Mouse (Mus musculus): Measurements from ENCODE around the gene Grin2b. TPM values are rescaled to one million over a fixed set of nuclear protein-coding genes. Genes with fewer than 3 reads are reported as not detected.
"Not testable (repeated sequence)": the region's sequence is repeated elsewhere in the genome, so short reads cannot be mapped to it uniquely, and the experiment has no call there.

The Grin2b gene
- polyA plus RNA-seq, 1 experiment: 76.8 TPM

DNA sequence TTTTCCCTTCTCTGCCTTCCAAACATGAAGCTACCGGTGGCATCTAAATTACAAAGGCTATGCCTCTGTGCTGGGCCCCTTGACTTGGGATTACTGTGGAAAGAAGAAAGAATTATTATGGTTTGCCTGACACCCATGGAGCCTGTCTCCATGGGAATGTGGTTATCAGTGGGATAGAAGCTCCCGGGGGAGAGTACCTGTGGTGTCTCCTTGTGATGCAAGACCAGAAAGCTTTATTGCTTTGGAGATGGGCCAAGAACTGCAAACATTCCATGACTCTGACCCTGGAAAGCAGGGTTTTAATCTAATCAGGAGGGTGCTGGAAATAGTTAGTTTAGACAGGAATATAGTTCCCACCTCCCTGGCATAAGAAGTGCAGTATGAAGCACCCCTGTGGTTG lies 469.7 kb downstream of the Grin2b start:
- 46% methylated on average over 2 of the region's 2 CpGs for WGBS
- TF ChIP-seq POLR2A (IDR thresholded peaks at IDR 0.05; ENCODE audit: insufficient read depth, low read depth, low read length) (no peak), CTCF (IDR thresholded peaks at IDR 0.05; ENCODE audit: insufficient read depth, low read depth, low read length) (no peak)
- Histone ChIP-seq H3K27ac (ENCODE audit: insufficient read depth, low read depth, low read length) (no peak overlapping the region), H3K4me1 (ENCODE audit: control insufficient read depth, insufficient read depth, low read length) (0 out of 2 replicates have a peak, but pooled peaks cover 2% of the 10 kb centered on the region), H3K4me3 (ENCODE audit: insufficient read depth, low read depth, low read length) (no peak overlapping the region)

DNA sequence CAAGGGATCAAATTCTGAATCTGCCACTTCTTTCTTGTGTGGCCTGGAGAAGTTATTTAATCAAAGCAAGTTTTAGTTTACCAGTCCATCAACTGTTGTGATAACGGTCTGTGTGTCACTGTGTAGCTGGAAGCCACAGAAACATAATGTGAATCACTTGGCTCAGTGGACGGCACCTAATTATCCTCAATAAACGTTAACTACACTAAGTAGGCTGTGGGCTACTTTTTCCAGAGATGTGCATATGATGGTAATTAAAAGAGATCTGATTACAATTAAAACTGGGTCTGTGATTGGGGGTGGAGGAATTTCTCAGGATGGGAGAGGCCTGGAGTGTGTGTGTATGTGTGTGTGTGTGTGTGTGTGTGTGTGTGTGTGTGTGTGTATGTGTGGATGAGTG lies 471.9 kb downstream of the Grin2b start:
- TF ChIP-seq POLR2A (IDR thresholded peaks at IDR 0.05; ENCODE audit: insufficient read depth, low read depth, low read length) (no peak), CTCF (IDR thresholded peaks at IDR 0.05; ENCODE audit: insufficient read depth, low read depth, low read length) (no peak)
- 48% methylated on average over 3 of the region's 3 CpGs for WGBS

DNA sequence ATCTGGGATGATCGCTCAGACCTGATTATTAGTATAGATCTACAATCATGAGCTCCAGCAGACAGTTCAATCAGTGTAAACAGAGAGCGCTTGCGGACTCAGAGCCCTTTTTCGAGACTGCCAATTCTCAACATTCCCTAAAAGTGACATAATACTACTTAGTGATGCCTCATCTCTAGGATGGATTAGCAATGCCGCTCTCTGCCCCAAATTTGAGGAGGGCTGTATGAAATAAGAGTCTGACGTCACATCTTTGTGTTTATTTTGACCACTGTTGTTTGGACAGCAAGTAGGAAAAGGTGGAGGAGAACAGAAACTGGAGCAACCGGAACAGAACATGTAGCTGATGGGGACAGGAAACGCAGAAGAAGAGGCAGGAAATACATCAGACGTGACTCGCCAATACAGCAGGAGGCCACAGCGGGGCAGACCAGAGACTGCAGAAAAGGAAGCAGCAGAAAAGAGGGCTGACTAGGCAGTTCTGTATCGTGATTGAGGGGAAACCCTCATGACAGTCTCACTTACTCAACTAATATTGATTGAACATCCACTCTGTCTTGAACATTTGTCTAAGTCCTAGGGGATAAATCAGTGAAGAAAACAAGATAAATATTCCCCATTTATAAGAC lies 472.5 kb downstream of the Grin2b start:
- H3K4me1 ChIP-seq (ENCODE audit: control insufficient read depth, insufficient read depth, low read length): 0 out of 2 replicates have a peak, but pooled peaks cover 2% of the 10 kb centered on the region
- no peak for TF ChIP-seq POLR2A (IDR thresholded peaks at IDR 0.05; ENCODE audit: insufficient read depth, low read depth, low read length)
- no peak for TF ChIP-seq CTCF (IDR thresholded peaks at IDR 0.05; ENCODE audit: insufficient read depth, low read depth, low read length)
- 83% methylated on average over 12 of the region's 12 CpGs for WGBS
- no peak overlapping the region for H3K4me3 ChIP-seq (ENCODE audit: insufficient read depth, low read depth, low read length)
- no peak overlapping the region for H3K27ac ChIP-seq (ENCODE audit: insufficient read depth, low read depth, low read length)

More for the DNA sequence above, 471.9 kb downstream of the Grin2b start:
- Histone ChIP-seq H3K4me3 (ENCODE audit: insufficient read depth, low read depth, low read length) (no peak overlapping the region), H3K4me1 (ENCODE audit: control insufficient read depth, insufficient read depth, low read length) (0 out of 2 replicates have a peak, but pooled peaks cover 2% of the 10 kb centered on the region), H3K27ac (ENCODE audit: insufficient read depth, low read depth, low read length) (no peak overlapping the region)

DNA sequence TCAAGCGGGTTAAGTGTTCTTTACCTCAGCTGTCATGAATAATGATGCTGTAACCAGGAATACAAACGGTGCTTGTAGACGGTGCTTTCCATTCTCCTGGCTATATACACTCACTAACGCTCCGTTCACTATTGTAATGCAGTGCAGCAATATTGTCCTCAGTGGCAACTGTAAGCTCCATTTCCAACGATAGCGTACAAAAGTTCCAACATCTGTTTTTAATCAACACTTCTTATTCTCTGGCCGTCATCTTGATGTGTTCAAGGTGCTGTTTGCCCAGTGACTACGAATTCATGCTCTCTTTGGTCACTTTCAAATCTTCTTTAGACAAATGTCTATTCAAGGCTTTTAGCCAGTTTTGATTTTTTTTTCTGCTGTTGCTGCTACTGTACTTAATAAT lies 480.8 kb downstream of the Grin2b start:
- TF ChIP-seq CTCF (IDR thresholded peaks at IDR 0.05; ENCODE audit: insufficient read depth, low read depth, low read length) (no peak), POLR2A (IDR thresholded peaks at IDR 0.05; ENCODE audit: insufficient read depth, low read depth, low read length) (no peak)
- Histone ChIP-seq H3K27ac (ENCODE audit: insufficient read depth, low read depth, low read length) (no peak overlapping the region), H3K4me1 (ENCODE audit: control insufficient read depth, insufficient read depth, low read length) (no peaks in the 10 kb centered on the region), H3K4me3 (ENCODE audit: insufficient read depth, low read depth, low read length) (no peak overlapping the region)
- 80% methylated on average over 9 of the region's 9 CpGs for WGBS

DNA sequence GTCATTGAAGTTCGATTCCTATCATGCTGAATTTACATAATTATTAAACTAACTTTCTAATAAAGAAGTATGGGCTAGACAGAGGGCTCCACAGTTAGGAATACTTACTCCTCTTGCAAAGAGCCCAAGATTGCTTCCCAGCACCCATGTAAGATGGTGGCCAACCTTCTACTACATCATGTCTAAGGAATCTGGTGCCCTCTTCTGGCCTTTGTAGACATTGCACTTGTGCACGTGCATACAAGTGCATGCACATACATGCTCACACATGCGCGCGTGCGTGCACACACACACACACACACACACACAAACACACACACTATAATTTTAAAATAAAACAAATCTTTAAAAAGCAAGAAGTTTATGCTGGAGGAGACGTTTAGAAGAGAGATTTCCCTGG lies 481.8 kb downstream of the Grin2b start:
- TF ChIP-seq CTCF (IDR thresholded peaks at IDR 0.05; ENCODE audit: insufficient read depth, low read depth, low read length) (no peak), POLR2A (IDR thresholded peaks at IDR 0.05; ENCODE audit: insufficient read depth, low read depth, low read length) (no peak)
- H3K4me1 ChIP-seq (ENCODE audit: control insufficient read depth, insufficient read depth, low read length): no peaks in the 10 kb centered on the region
- H3K27ac ChIP-seq (ENCODE audit: insufficient read depth, low read depth, low read length): no peak overlapping the region
- H3K4me3 ChIP-seq (ENCODE audit: insufficient read depth, low read depth, low read length): no peak overlapping the region
- 92% methylated on average over 7 of the region's 7 CpGs for WGBS

DNA sequence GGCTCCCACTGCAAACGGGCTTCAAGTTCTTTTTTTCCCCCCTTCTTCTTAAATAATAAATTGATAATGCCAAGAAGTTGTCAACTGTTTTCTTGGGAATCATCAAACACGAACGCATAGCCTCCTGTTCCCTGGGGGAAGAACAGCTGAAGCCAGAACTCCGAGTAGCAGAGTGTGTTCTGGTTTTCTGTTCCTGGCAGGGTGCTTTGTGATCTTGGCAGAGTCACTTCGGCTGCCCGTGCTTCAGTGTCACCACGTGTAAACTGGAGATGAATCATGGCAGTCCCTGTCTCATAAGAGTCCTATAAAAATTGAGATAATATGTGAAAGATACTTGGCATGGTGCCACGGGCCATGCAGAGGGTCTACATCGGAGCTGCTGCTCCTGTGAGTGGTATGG lies 485.4 kb downstream of the Grin2b start:
- WGBS: 68% methylated on average over 9 of the region's 9 CpGs

DNA sequence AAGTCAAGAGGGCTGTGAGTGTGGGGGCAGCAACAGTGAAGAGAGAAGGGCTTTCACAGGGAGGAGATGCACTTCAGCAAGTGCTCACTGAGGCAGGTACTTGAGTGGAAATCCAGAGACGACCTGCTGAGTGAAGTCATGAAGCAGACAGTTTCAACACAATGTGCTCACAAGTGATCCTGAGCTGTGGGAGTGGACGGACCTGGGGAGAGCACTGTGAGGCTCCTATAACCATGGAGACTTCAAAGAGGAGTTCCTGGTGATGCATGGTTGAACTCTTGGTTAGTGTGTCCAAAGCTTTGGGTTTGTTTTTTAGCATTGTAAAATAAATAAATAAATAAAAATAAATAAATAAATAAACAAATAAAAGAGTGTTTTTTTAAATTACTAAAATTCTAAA lies 489.1 kb downstream of the Grin2b start:
- no peak overlapping the region for H3K27ac ChIP-seq (ENCODE audit: insufficient read depth, low read depth, low read length)
- TF ChIP-seq POLR2A (IDR thresholded peaks at IDR 0.05; ENCODE audit: insufficient read depth, low read depth, low read length): no peak
- no peak for TF ChIP-seq CTCF (IDR thresholded peaks at IDR 0.05; ENCODE audit: insufficient read depth, low read depth, low read length)
- WGBS: 82% methylated on average over 2 of the region's 2 CpGs

More for the DNA sequence above, 485.4 kb downstream of the Grin2b start:
- no peaks in the 10 kb centered on the region for H3K4me1 ChIP-seq (ENCODE audit: control insufficient read depth, insufficient read depth, low read length)
- no peak overlapping the region for H3K4me3 ChIP-seq (ENCODE audit: insufficient read depth, low read depth, low read length)
- TF ChIP-seq CTCF (IDR thresholded peaks at IDR 0.05; ENCODE audit: insufficient read depth, low read depth, low read length) (no peak), POLR2A (IDR thresholded peaks at IDR 0.05; ENCODE audit: insufficient read depth, low read depth, low read length) (no peak)
- H3K27ac ChIP-seq (ENCODE audit: insufficient read depth, low read depth, low read length): no peak overlapping the region

DNA sequence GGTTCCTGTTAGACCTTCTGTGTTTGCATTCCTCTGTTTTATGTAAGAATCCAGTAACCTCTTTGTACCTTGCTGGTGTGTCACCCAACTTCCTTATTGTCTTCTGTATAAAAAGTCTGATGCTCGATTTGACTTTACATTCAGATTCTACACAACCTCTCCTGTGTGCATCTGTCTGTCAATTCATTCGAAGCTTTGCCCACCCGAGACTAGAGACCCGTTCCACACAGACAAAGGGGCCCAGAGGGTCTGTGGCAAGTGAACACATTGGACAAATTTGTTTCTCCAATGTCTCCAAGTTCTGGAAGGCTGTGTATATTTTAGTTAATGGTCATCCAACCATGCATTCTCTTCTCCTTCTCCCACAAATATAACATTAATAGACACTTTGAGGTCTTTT lies 491.9 kb downstream of the Grin2b start:
- H3K4me1 ChIP-seq (ENCODE audit: control insufficient read depth, insufficient read depth, low read length); H3K27ac ChIP-seq (ENCODE audit: insufficient read depth, low read depth, low read length); H3K4me3 ChIP-seq (ENCODE audit: insufficient read depth, low read depth, low read length): not testable (repeated sequence)
- 94% methylated on average over 4 of the region's 4 CpGs for WGBS

More for the DNA sequence above, 489.1 kb downstream of the Grin2b start:
- Histone ChIP-seq H3K4me3 (ENCODE audit: insufficient read depth, low read depth, low read length) (no peak overlapping the region), H3K4me1 (ENCODE audit: control insufficient read depth, insufficient read depth, low read length) (no peaks in the 10 kb centered on the region)

DNA sequence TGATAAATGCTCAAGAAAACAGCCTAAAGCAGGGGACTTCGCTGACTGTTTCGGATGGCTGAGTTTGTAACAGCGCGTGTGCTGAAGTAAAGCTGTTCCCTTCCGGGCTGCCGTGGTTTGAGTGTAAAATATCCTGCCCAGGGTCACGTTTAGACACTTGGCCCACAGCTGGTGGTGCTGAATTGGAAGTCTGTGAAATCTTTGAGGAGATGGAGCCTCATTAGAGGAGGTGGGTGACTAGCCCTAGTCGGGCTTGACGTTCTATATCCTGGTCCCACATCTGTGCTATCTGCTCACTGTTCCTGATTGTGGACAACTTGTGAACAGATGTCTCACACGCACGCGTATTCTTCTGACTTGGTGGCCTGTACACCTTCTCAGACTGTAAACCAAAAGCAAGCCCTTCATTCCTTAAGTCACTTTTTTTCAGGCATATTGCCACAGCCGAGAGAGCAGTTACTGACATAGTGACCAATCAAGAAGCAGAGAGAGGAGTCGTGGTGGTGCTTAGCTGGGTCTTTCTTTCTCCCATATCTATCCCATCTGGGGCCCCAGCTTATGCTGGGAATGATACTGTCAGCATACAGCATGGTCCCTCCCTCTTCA lies 493.1 kb downstream of the Grin2b start:
- Histone ChIP-seq H3K4me3 (ENCODE audit: insufficient read depth, low read depth, low read length) (no peak overlapping the region), H3K27ac (ENCODE audit: insufficient read depth, low read depth, low read length) (no peak overlapping the region), H3K4me1 (ENCODE audit: control insufficient read depth, insufficient read depth, low read length) (no peaks in the 10 kb centered on the region)
- WGBS: 86% methylated on average over 14 of the region's 14 CpGs
- TF ChIP-seq CTCF (IDR thresholded peaks at IDR 0.05; ENCODE audit: insufficient read depth, low read depth, low read length) (no peak), POLR2A (IDR thresholded peaks at IDR 0.05; ENCODE audit: insufficient read depth, low read depth, low read length) (no peak)

Data from olfactory bulb, adult 2 months (tissue).